Mouse (Mus musculus): Measurements from ENCODE around the gene Ostf1. TPM values are rescaled to one million over a fixed set of nuclear protein-coding genes. Genes with fewer than 3 reads are reported as not detected.

Ostf1 gene
- total RNA-seq (2022), result 10 to 100 TPM; 23.5 to 35.8 (median 27.8) TPM

- peak; percentile 90 to 92 for DNase-seq (ENCODE audit: low spot score in 2 of 2)
Measured at GRCm38 (mm10) chr19:18631644-18632219, at the start of gene Ostf1, which contains the start of gene Nmrk1. TSS of gene Ostf1 (minus strand) at chr19:18631823. TSS of gene Nmrk1 (plus strand) at chr19:18631950.

GRCm38 (mm10) chr19:18673116-18673515, 41.5 kb upstream of the Ostf1 start:
- no peak for DNase-seq (ENCODE audit: low spot score in 2 of 2)

- no peak for DNase-seq (ENCODE audit: low spot score in 2 of 2)
Measured at GRCm38 (mm10) chr19:18672498-18672897, 40.9 kb upstream of the Ostf1 start.

GRCm38 (mm10) chr19:18671056-18671741, 39.6 kb upstream of the Ostf1 start:
- DNase-seq (ENCODE audit: low spot score in 2 of 2), result peak; percentile 20 to 26

- peak; percentile 97 to 98 for DNase-seq (ENCODE audit: low spot score in 2 of 2)
Measured at GRCm38 (mm10) chr19:18670608-18671007, 39.0 kb upstream of the Ostf1 start, which contains the start of gene Carnmt1. TSS of gene Carnmt1 (plus strand) at chr19:18670764.

- no peak for DNase-seq (ENCODE audit: low spot score in 2 of 2)
Measured at GRCm38 (mm10) chr19:18669551-18669950, 37.9 kb upstream of the Ostf1 start.

GRCm38 (mm10) chr19:18666966-18667365, 35.3 kb upstream of the Ostf1 start:
- no peak for DNase-seq (ENCODE audit: low spot score in 2 of 2)

GRCm38 (mm10) chr19:18663904-18664303, 32.3 kb upstream of the Ostf1 start:
- no peak for DNase-seq (ENCODE audit: low spot score in 2 of 2)

- DNase-seq (ENCODE audit: low spot score in 2 of 2), result no peak
Measured at GRCm38 (mm10) chr19:18661683-18662082, 30.1 kb upstream of the Ostf1 start.

GRCm38 (mm10) chr19:18660466-18660865, 28.8 kb upstream of the Ostf1 start:
- DNase-seq (ENCODE audit: low spot score in 2 of 2), result no peak

GRCm38 (mm10) chr19:18659349-18659748, 27.7 kb upstream of the Ostf1 start:
- no peak for DNase-seq (ENCODE audit: low spot score in 2 of 2)

GRCm38 (mm10) chr19:18658473-18658872, 26.9 kb upstream of the Ostf1 start:
- no peak for DNase-seq (ENCODE audit: low spot score in 2 of 2)

GRCm38 (mm10) chr19:18655999-18656398, 24.4 kb upstream of the Ostf1 start:
- no peak for DNase-seq (ENCODE audit: low spot score in 2 of 2)

GRCm38 (mm10) chr19:18654984-18655383, 23.4 kb upstream of the Ostf1 start:
- no peak for DNase-seq (ENCODE audit: low spot score in 2 of 2)

GRCm38 (mm10) chr19:18654330-18654729, 22.7 kb upstream of the Ostf1 start:
- no peak for DNase-seq (ENCODE audit: low spot score in 2 of 2)

- no peak for DNase-seq (ENCODE audit: low spot score in 2 of 2)
Measured at GRCm38 (mm10) chr19:18653058-18653457, 21.4 kb upstream of the Ostf1 start.

GRCm38 (mm10) chr19:18652592-18652991, 21.0 kb upstream of the Ostf1 start:
- no peak for DNase-seq (ENCODE audit: low spot score in 2 of 2)

- DNase-seq (ENCODE audit: low spot score in 2 of 2), result no peak
Measured at GRCm38 (mm10) chr19:18650473-18650872, 18.9 kb upstream of the Ostf1 start.

GRCm38 (mm10) chr19:18649955-18650354, 18.3 kb upstream of the Ostf1 start:
- no peak for DNase-seq (ENCODE audit: low spot score in 2 of 2)

- DNase-seq (ENCODE audit: low spot score in 2 of 2), result no peak
Measured at GRCm38 (mm10) chr19:18648558-18648945, 16.9 kb upstream of the Ostf1 start.

- no peak for DNase-seq (ENCODE audit: low spot score in 2 of 2)
Measured at GRCm38 (mm10) chr19:18647775-18648557, 16.3 kb upstream of the Ostf1 start.

GRCm38 (mm10) chr19:18646853-18647420, 15.3 kb upstream of the Ostf1 start:
- DNase-seq (ENCODE audit: low spot score in 2 of 2), result no peak
